Mouse (Mus musculus): Measurements from ENCODE around the gene Ctnnd2.
"Not testable (repeated sequence)": the region's sequence is repeated elsewhere in the genome, so short reads cannot be mapped to it uniquely, and the experiment has no call there.

Ctnnd2 gene

DNA sequence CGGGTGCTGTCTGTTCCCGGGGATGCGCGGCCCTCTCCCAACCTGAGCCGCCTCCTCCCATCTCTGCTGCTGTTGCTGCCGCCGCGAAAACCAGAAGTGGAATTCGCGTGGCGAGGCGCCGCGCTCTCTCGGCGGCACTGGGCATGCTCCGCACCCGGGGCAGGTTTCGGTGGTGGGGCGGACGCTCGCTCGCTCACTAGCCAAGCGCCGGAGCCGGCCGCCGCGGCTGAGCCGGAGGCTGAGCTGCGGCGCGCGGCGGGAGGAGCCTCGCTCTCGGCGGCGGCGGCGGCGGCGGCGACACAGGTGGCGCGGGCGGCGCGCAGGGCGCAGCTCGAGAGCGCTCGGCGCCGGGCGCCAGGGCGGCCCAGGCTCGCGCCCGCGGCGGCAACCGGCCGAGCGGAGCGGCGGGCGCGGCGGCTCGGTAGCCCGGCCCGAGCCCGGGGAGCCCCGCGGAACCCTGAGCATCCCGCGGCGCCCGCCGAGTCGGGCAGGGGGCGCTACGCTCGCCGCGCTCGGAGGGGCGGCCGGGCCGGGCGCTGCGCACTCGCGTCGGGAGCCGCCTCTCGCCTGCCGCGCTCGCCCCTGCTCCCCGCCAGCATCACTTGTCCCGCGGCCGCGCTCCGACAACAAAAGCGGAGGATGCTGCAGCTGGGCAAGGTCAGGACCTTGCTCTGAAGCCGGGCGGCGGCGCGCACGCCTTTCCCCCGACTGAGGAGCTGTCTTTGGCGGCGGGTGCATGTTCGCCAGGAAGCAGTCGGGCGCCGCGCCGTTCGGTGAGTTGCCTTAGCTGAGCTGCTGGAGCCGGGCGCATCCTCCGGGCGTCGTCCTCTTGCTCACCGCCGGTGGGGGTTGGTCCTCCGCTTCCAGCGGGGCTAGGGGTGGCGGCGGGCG, at the start of gene Ctnnd2:
Gene Ctnnd2, plus strand, starts transcription at position 203 of the 891 bp plus-strand sequence.
- peak; percentile 68 for DNase-seq (ENCODE audit: low read depth, low spot score)

DNA sequence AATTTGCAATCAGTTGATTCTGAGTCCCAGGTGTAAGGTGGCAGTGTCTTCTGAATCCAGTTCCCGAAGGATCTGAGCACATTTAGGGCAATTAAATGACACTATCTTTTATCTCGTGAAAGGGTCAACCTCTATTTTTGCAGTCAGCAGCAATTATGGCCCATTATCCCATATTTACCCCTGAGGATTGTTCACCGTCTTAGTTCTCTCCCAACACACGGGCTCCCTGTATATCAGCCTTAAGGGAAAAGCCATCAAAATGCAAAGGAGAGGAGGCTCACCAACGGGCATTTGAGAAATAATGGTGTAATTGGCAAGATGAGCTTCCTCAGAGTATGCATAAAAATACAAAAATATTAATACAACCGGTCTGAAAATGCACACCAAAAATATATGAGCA, 41.7 kb upstream of the Ctnnd2 start:
- DNase-seq (ENCODE audit: low read depth, low spot score), result no peak

DNA sequence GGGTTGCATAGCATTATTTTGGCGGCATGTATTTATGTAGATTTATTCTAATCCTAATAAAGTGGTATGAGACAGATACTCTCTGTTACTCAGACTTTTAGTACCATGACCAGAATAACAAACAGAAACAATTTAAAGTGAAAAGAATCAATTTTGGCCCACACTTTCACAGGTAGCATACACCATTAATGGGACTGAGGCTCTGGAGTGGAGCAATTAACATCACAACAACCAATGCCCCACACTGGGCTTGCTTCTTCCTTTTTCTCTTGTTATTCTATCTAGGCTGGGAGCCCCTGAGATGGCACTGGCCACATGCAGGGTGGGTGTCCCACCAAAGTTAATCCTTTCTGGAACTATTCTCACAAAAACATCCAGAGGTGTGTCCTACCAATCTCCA, 32.8 kb upstream of the Ctnnd2 start:
- not testable (repeated sequence) for DNase-seq (ENCODE audit: low read depth, low spot score)

DNA sequence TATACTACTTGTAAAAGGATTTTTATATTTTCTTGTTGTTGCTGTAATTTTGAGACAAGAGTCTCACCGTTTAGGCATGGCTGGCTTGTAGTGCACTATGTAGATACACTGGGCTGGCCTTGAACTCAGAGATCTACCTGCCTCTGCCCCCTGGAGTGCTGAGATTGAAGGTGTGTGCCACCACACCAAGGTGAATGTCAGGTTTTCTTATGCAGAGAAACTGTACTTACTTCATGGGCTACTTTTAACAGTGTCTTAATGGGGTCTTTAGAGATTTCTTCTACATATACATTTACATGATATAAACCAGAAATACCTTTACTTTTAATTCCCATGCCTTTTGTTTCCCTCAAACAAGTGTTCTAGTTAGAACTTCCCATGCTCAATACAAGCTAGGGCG, 27.0 kb upstream of the Ctnnd2 start:
- DNase-seq (ENCODE audit: low read depth, low spot score), result no peak

DNA sequence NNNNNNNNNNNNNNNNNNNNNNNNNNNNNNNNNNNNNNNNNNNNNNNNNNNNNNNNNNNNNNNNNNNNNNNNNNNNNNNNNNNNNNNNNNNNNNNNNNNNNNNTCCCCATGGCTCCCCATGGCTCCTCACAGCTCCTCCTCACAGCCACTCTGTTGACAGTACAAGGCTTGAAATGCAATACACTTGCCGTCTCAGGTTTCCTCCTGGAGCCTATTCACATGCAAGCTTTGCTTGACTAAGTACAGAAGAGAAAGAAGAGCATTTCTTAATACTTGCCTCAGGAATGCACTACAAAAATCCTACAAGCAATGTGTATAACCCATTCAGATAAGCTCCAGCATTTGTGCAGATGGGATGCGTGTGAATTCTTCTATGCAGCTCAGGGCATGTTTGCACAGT, 20.2 kb upstream of the Ctnnd2 start:
- no peak for DNase-seq (ENCODE audit: low read depth, low spot score)

DNA sequence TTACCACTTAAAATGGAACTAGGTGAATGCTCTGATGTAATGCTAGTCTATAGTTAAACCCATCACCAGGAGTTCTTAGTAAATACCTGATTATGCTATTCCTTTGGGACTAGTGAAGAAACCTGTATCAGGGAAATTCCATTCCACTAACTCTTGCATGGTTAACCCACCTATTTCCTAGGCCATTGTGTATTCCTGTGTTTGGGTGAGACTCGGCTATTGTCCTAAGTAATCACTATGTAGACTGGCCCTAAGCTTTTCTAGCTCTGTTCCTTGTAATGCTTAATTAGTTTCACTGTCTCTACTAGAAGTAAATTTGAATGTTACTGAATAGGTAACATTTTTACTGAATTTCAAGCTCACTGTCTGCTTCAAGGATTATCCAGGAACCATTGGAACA, 14.4 kb upstream of the Ctnnd2 start:
- no peak for DNase-seq (ENCODE audit: low read depth, low spot score)

DNA sequence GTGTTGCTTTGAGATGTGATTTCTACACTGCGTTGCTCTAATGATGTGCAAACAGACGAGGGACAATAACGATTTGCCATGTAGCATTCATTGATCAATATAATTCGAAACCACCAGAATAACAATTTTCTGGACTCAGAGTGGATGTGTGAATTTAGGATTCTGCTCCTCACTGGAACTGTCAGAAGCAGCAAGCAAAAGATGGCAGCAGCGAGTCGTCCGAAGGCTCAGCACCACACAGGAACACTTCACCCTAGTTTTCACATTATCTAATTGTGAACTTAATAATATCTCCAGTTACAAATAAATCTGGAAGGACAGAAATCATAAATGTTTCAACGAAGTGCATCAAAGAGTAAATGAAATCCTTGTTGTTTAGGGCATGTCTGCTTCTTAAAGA, 2.4 kb upstream of the Ctnnd2 start:
- DNase-seq (ENCODE audit: low read depth, low spot score), result no peak

DNA sequence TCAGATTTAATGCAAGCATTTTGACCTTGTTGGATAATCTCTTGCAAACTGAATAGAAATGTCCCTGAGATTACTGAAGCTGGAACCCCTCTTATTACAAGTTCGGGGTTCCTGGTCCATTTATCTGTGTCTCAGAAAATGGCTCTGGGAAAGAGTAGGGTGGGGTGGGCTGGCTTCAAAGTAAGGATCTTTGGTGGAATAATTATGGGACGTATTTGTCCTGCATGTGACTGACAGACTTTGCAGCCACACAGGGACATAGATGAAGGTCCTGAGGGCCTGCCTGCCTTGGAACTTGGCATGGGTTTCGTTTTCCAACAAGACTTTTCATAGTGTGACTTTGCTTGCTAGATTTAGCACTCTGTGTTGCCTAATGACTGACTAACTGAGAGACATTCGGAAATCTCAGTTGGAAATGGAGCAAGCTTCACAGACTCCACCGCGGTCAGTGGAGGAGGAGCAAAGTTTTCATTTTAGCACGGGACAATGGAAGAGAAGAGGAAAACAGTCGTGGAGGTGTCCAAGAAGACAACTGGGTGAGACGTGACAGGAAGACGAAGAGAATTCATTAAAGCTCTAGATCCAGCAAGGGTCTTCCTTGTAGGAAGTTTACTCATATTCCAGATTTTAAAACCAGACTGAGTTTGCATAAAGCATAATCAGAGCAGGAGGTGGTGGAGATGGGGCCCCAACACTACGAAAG, 749 bp upstream of the Ctnnd2 start:
- DNase-seq (ENCODE audit: low read depth, low spot score), result no peak

DNA sequence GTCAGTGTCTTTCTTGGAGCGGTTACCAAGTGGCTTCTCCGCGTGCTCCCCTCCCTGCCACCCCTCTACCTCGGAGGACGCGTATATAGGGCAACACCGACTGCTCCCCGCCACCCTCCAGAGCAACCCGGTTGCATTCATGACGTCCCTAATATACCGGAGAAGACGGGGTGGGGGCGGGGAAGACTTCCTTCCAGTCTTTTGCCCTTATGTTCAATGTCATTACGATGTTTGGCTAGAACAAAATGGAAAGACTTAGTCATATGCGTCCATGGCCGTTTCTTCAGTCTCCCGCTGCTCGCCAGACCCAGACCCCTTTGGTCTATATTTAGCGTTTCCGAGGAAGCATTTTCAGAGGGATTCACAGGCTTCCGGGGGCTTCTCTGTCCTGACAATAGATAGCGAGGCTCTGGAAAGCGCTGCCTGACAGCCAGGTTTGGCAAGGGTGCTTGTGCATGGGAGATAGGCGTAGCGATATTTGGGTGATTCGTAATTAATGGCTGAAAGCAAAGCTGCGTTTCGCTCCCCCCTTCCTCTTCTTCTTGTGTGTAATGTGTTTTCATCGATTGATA, 1.1 kb downstream of the Ctnnd2 start:
- DNase-seq (ENCODE audit: low read depth, low spot score), result no peak

DNA sequence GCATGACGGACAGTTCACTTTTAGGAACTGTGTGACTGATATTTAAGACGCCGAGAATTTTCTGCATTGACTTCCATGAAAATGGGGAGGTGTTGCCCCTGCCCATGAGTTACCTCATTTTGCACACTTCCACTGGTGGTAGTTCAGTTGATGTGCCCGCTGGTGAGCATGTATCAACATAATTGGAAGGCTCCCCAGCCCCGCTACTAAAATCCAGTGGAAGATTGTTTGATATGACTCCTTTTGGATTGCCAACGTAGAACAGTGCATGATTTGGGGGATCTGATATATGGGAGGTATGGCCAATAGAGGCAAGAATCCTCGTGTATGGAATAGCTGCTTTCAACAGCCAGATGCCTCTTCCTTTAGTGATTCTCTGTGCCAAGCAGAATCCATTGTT, 1.9 kb downstream of the Ctnnd2 start:
- no peak for DNase-seq (ENCODE audit: low read depth, low spot score)

DNA sequence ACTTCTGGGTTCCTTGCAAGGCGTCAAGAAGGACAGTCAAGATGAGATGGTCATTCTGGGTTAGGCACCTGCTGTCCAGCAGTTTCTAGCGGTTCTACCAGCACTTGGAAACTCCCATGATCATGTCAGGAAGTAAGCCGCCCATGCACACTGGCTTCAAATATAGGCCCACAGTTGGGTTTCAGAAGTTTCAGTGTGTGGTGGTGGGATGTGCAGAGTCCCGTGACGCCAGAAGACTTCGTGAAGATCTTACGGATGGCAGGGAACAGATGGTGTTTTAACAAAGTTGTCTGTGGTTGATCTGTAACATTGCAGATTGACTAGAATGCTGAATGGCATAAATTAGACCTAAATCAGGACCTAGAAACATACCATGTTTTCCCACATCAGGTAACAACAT, 11.6 kb downstream of the Ctnnd2 start:
- DNase-seq (ENCODE audit: low read depth, low spot score), result no peak

DNA sequence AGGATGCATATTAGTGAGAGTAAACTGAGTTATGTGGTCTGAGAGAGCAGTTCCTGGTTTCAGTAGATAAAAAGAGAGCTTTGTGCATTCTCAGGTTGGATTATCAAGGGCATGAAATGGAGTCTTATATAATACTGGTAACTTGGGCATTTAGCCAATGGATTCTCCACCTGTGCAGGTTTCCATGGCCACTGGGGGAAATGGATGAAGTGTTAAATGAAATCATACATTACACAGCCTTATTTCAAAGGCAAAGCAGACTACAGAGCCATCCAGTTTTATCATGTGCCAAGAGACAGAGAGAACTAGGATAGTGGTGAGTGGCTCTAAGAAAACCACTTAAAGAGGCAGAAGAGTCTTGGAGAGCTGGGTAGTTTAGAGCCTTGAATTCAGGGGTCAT, 18.5 kb downstream of the Ctnnd2 start:
- no peak for DNase-seq (ENCODE audit: low read depth, low spot score)

DNA sequence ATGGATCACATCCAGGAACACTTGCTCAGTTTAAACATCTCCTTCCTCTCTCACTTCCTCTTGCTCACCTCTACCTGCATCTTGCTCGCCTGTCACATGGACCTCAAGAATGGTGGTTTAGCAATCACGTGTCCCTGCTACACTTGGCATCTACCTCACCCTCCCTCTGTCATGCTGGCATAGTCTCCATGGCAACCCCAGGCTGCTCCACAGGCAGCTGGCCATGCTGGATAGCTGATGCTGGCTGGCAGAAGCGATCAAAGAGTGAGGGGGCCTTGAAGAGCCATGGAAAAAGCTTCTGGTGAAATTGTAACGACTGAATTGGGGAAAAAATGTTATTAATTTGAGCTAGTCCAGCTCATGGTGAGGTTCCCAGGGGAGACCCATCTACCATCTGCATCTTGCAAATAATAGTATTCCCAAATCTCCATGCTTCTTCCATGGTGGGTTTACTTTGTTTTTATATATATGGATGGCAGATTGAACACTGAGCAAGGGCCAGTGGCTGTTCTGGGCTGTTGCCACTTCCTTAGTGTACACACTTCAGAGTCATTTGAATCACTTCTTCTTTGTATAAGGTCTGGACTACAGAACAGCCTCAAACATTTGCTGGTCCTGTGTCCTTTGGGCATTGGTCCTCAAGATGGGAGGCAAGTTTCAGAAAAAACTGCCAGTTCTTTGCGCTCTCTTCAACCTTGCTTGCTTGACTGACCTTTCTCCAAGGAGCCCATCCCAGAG, 19.7 kb downstream of the Ctnnd2 start:
- no peak for DNase-seq (ENCODE audit: low read depth, low spot score)

DNA sequence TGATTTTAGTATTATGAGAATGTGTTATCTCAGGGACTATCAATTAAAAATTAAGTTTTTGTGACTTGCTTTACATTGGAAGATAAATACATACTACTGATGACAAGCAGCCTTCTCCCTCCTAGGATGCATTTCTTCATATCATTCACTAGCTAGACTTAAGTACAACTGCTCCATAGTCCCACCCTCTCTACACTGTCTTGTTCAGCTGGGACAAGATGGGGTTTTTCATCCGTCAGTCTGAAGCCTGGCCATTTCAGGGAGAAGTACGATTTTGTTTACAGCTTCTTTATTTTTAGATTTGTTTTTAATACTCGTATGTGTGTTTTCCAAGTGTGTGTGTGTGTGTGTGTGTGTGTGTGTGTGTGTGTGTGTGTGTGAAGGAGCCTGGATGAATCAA, 26.0 kb downstream of the Ctnnd2 start:
- no peak for DNase-seq (ENCODE audit: low read depth, low spot score)

DNA sequence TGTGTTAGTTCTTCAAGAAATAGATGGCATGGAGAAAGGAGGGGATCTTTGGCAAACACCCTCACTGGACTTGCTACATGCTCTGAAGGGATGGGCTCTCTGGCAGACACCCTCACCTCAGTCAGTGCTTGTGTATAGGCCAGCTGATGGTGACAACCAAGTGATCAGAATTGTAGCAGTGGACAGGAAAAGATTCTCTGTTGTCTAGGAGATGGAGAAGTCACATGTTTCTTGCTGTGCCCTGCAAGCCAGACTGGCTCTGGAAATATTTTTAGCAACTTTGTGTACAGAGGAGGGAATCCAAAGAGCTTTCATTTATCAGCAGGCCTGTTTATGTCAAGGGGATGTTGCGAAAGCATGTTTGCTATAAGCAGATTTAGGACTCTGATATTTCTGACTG, 27.4 kb downstream of the Ctnnd2 start:
- DNase-seq (ENCODE audit: low read depth, low spot score), result no peak

DNA sequence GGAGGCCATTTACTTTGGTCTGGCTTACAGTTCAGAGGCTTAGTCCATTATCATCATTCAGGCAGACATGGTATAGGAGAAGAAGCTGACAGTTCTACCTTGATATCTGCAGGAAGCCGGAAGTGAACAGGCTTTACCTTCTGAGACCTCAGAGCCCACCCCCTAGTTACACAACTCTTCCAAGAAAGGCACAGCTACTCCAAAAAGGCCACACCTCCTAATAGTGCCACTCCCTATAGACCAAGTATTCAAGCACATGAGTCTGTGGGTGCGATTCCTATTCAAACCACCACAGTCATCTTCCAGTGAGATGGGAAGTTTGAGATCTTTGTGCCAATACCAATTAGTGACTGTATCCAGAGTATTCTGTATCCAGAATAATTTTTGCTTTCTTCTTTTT, 28.8 kb downstream of the Ctnnd2 start:
- no peak for DNase-seq (ENCODE audit: low read depth, low spot score)

DNA sequence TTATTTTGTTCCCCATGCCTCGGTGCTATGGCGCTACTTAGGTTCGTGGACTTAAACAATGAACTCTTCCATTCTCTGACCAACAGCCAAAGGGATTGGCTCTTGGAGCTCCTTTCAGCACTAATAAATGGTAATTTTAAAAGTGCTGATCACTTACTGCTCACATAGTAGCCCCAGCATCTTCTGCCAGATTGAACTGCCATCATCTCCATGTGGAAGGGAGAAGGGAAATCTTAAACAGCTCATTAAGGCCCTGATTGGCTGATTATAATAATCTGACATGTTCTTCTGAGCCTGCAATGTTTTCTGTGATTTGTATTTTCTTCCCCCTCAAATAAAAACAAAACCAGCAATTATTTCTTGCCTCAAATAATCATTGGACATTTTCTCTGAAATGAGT, 29.2 kb downstream of the Ctnnd2 start:
- no peak for DNase-seq (ENCODE audit: low read depth, low spot score)

DNA sequence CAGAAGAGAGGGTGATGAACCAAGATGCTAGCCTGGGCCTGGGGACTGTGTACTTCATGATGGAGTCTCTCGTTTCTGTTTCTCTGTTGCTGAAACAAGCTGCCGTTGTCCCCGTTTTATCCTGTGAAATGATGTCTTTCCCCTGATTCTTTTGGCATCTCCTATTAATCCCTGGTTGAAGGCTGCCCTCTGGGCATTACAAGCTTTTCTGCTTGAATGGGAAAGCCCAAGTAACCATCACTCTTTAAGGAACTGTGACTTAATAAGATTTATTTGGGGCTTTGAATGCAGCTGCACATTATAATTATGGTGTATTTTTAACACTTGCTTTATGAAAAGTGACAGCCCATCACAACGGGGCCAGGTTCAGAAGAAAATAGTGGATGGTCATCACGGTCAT, 40.4 kb downstream of the Ctnnd2 start:
- DNase-seq (ENCODE audit: low read depth, low spot score), result no peak

DNA sequence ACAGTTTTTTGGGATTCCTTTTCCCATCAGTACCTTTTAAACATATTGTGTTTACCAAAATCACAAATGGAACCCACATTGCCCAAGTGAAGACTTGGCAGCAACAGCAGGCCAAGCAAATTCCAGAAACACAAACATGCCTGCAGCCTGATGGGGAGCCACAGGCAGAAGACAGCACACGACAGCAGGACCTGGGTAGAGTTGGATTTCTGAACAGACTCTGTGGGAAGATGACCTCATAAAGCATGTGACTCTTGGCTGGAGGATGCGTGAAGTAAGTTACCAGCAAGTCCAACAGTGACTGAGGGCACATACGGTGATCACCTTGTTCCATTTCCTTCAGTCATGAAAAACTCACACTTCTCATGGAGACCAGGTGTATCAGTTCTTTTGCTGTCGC, 43.5 kb downstream of the Ctnnd2 start:
- DNase-seq (ENCODE audit: low read depth, low spot score), result no peak

DNA sequence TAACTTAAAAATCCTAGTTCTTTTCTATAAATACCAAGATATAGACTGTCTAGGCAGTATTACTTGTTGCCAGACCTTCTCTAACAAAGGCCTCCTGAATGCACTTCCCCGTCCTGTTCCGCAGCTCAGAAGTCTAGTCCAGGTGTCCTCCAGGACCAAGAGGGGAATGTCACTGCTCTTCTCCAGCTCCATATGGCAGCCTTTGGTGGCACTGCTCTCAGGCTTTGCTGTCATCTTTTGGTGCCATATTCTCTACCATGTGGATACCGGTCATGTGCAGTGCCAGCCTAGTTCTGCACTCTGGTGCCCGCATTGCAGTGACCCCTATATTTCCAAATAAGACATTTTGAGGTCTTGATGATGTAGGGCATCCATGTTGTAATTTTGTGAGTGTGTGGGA, 56.7 kb downstream of the Ctnnd2 start:
- no peak for DNase-seq (ENCODE audit: low read depth, low spot score)

DNA sequence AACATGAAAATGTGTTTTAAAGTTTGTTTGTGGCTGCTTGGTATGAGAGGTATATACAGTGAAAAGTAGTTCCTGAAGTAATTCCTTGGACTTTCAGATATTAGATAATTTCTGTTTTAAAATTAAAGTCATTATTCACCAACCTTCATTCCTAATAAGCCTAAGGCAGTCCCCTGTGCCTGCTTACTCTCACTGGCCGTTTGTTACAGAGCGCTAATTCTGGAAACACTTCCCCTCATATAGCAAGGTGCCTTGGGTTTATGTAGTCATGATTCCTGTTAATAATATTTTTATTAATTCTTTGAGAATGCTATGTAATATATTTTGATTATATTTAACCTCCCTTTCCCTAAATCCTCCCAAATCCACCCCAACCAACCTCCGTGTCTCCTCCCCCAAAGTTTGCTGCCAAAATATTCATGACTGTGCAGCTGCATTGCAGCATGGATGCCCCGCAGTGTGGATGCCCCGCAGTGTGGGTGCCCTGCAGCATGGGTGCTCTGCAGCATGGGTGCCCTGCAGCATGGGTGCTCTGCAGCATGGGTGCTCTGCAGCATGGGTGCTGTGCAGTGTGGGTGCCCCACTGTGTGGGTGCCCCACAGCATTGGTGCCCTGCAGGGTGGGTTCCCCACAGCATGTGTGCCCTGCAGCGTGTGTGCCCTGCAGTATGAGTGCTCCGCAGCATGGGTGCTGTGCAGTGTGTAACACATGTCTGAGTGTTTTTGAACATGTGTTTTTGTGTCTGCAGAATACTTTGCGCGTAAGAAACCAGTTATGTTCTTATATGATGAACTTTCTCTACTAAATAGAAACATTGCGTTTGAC, 63.0 kb downstream of the Ctnnd2 start:
- DNase-seq (ENCODE audit: low read depth, low spot score), result no peak
